8 mouse cellular contexts compared by ENCODE assay signal in the genomic region with DNA sequence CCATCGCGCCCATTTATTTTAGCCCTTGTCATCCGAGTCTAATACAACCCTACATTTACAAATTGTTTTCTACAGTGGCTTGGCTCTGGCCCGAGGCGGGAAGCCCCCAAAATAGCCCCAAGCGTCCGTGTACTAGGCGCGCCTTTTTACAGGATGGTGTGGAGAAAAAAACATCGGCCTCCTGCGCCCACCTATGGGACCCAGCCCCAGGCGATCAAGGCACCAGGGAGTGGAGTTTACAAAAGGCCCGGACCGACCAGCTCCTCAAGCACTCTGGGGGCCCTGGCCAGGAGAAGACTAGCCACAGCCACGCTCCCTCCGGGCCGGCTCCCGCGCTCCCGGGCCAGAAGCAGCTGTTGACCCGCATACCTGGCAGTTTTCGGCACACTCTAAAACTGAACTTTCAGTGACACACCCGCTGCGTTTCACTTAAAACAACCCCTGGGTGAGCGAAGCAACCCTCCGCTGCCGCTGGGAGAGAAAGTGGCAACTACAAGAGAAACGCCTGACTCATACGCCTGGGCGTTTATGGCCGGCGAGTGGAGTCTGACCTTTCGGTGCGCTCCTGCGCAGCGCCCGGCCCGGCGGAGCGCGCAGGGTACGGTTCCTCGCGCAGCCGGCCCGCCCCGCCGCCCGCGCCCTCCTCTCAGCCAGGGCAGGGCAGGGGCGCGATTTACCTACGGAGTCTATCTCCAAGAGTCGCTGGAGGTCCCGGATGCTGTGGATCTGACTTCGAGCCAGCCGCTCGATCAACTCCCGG. TPM values are rescaled to one million over a fixed set of nuclear protein-coding genes. Genes with fewer than 3 reads are reported as not detected.
DNase-seq lines count a peak whose midpoint lies in the region; ATAC-seq and TF ChIP-seq lines count a peak whose summit lies in the region.

No protein-coding gene starts in this region.

- WGBS in forebrain, postnatal 0 days: 7% methylated on average over 59 of the region's 59 CpGs
- 25% methylated on average over 59 of the region's 59 CpGs for WGBS in kidney, adult 2 months

- H3K27me3 ChIP-seq in forebrain, postnatal 0 days (ENCODE audit: insufficient read depth, low read length): peaks cover 21% of the 10 kb centered on the region
- H3K27me3 ChIP-seq in kidney, adult 2 months (replicated peaks; ENCODE audit: control insufficient read depth, insufficient read depth, low read length): no peaks in the 10 kb centered on the region

- H3K4me3 ChIP-seq in forebrain, postnatal 0 days (ENCODE audit: low read depth, low read length): peak overlapping the region; percentile 74
- H3K4me3 ChIP-seq in kidney, adult 2 months (ENCODE audit: insufficient read depth, low read depth, low read length): peak overlapping the region; percentile 64

- peak; percentile 73 to 86 for DNase-seq in adrenal gland, adult (ENCODE audit: inconsistent age in 2 of 2, low spot score in 1 of 2)
- no peak for DNase-seq in adrenal gland, adult 8-10 months
- peak; percentile 51 for DNase-seq in R1 (ENCODE audit: low read depth, low spot score)
- DNase-seq in forebrain, postnatal 0 days: no peak
- peak; percentile 71 for DNase-seq in kidney, adult 2 months
- peak; percentile 37 to 45 for DNase-seq in lung, postnatal 4 days
- DNase-seq in frontal cortex, postnatal 14 days (ENCODE audit: low spot score in 2 of 2): no peak

- no peak for TF ChIP-seq CTCF in forebrain, postnatal 0 days (IDR thresholded peaks at IDR 0.05; ENCODE audit: low read depth)
- TF ChIP-seq CTCF in kidney, adult 2 months (conservative IDR thresholded peaks at IDR 0.05; ENCODE audit: insufficient read depth, insufficient read length, low read depth, low read length): no peak

- no peak for TF ChIP-seq POLR2A in kidney, adult 2 months (IDR thresholded peaks at IDR 0.05; ENCODE audit: low read depth, low read length)

- peak overlapping the region; percentile 83 for H3K4me2 ChIP-seq in forebrain, postnatal 0 days (ENCODE audit: low read depth)

- H3K9ac ChIP-seq in forebrain, postnatal 0 days: peak overlapping the region; percentile 81

- H3K27ac ChIP-seq in forebrain, postnatal 0 days (ENCODE audit: low read depth, low read length): no peak overlapping the region
- no peak overlapping the region for H3K27ac ChIP-seq in kidney, adult 2 months (ENCODE audit: insufficient read depth, low read depth, low read length)

- no peak for ATAC-seq in forebrain, postnatal 0 days
- no peak for ATAC-seq in granulocyte monocyte progenitor cell, adult 5-6 weeks (replicated peaks; ENCODE audit: poor library complexity, severe bottlenecking)

- H3K36me3 ChIP-seq in forebrain, postnatal 0 days (ENCODE audit: insufficient read depth): peaks cover 5% of the 10 kb centered on the region
- no peaks in the 10 kb centered on the region for H3K36me3 ChIP-seq in kidney, adult 2 months (ENCODE audit: control insufficient read depth, insufficient read depth, low read length)

- H3K9me3 ChIP-seq in forebrain, postnatal 0 days (ENCODE audit: low read length): no peaks in the 10 kb centered on the region

- H3K4me1 ChIP-seq in forebrain, postnatal 0 days (ENCODE audit: insufficient read depth): peaks cover 19% of the 10 kb centered on the region
- H3K4me1 ChIP-seq in kidney, adult 2 months (ENCODE audit: control insufficient read depth, insufficient read depth, low read length): peaks cover 6% of the 10 kb centered on the region

RNA-seq across cellular contexts. Expression of a gene that starts 4.4 kb away (rescaled TPM):
- 10 to 100 TPM; 25.6 to 51.6 (median 36.7) TPM for total RNA-seq in adrenal gland, adult 8-10 months (2022)
- total RNA-seq in forebrain, postnatal 0 days (2014; rRNA removed): 57.8 and 63.4 TPM in 2 replicates
- polyA plus RNA-seq in forebrain, postnatal 0 days (2015; fragmentation: Nextera tagmentation; extraction: Ambion mirVana): 43.3 and 47.8 TPM in 2 replicates
- polyA plus RNA-seq in kidney, adult 2 months (2012; rRNA removed): 12.0 and 14.1 TPM in 2 replicates
- total RNA-seq in granulocyte monocyte progenitor cell, adult 5-6 weeks (2014; fragmentation: Nextera tagmentation): 0.34 TPM in 1 of 2 replicates, not detected in the other
- total RNA-seq in granulocyte monocyte progenitor cell, adult 5-6 weeks (2017): not detected in 2 replicates

Comparison
In these comparisons a context has a peak if more than half of its experiments do, and no peak if none do; other contexts are left out.
1. DNase-seq: peak in adrenal gland, adult (2 of 2), R1 (single experiment), kidney, adult 2 months (single experiment) and lung, postnatal 4 days (2 of 2); none in adrenal gland, adult 8-10 months (single experiment), forebrain, postnatal 0 days (single experiment) and frontal cortex, postnatal 14 days (0 of 2).
2. RNA of a gene that starts 4.4 kb away (total RNA-seq): 57.8 to 63.4 TPM in forebrain, postnatal 0 days and 25.6 to 51.6 TPM in adrenal gland, adult 8-10 months; 0.34 TPM in granulocyte monocyte progenitor cell, adult 5-6 weeks; every median in the first group is over 10 times any median in the second.